Mouse (Mus musculus) cerebellum, postnatal 36 days (tissue): Measurements from ENCODE around the gene Grxcr1.

ENCODE experiments used
- DNase-seq, 2 experiments: peaks; one replicate each; pipeline ENCODE4 v3.0.0; 2021 to 2022; ENCODE audit warnings: mixed read lengths in 2 of 2

Gene Grxcr1

DNA sequence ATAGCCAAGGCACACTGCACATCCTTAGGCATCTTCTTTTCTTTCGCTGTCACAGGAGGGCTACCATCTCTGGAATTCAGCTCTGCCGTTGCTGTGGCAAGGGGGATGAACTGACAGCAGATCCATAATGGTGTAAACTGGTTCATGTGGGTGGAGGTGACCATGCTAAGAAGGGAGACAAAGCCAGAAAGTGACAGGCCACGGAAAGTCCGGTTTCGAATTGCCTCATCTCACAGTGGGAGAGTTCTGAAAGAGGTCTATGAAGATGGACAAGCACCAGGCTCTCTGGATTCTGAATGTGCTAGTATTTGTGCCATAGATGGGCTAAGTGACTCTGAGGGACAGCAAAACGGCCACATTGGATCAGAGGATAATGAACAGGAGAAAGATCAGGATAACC is at the start of gene Grxcr1:
Gene Grxcr1 (plus strand): TSS at position 92 of the 400 bp plus-strand sequence.
- DNase-seq: no peak

DNA sequence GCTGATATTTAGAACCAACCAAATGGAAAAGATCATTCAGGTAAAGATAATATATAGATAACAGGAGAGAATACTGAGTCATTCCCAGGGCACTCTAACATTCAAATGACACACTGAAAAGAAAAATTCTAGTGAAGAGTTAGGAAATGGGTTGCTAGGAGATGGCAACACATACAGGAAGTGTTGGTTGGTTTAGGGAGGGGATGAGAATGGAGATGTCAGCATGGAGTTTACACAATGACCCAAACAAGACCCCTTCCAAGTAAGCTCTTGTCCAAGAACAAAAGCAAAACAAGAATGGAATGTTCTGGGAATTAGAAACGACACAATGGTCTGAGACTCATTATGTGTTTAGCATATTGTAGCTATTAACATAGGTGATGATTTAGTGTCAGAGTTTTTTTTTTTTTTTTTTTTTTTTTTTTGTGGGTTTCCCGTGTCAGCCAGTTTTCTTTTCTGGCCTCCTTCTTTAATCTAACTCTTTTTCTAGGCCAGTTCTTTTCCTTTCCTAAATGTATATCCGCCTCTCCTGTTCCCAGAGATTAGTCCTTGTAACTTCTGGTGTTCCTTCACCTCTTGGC is 49.6 kb upstream of the Grxcr1 start:
- DNase-seq: no peak

GRCm38 (mm10) chr5:67990426-67990825 is 41.2 kb upstream of the Grxcr1 start:
- no peak for DNase-seq

- DNase-seq: no peak
Observed at GRCm38 (mm10) chr5:68002611-68003010, 29.0 kb upstream of the Grxcr1 start.

DNA sequence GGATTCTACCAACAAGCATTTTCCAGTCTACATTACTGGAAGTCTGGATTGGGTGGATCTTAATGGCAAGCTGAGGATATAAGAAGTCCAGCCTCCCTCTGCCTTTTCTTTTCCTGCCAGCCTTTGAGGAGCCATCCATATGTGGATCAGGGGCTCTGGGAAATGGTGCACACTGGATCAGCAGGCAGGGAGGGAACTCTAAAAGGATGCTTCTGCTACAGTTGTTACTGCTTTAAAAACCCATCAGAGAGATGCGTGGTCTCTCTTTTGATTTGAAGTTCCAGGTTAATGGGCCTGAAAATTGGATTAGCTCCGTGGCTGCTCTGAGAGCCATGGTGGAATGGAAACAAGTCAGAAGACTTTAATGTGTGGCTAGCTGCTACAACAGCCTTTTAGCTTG is 27.7 kb upstream of the Grxcr1 start:
- DNase-seq: no peak

- DNase-seq: no peak
Observed at GRCm38 (mm10) chr5:68004419-68004818, 27.2 kb upstream of the Grxcr1 start.

DNA sequence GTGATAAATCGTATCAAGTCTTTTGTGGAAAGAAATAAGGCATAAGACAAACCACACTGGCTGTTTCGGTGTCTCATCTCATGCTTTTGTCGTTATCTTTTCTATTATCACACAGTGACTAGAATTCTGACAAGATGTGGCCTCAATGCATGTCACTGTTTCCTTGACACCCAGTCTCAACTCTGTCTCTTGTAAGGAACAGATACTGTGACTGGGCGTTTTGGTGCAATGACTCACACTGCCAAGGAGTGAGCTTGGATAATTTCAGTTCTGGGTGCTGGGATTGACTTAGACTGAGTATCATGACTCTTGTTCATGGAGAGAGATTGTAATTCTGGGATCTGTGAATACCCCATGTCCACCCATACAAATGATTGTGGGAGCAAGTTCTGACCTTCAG is 24.6 kb upstream of the Grxcr1 start:
- no peak for DNase-seq

GRCm38 (mm10) chr5:68011569-68011968 is 20.1 kb upstream of the Grxcr1 start:
- no peak for DNase-seq

DNA sequence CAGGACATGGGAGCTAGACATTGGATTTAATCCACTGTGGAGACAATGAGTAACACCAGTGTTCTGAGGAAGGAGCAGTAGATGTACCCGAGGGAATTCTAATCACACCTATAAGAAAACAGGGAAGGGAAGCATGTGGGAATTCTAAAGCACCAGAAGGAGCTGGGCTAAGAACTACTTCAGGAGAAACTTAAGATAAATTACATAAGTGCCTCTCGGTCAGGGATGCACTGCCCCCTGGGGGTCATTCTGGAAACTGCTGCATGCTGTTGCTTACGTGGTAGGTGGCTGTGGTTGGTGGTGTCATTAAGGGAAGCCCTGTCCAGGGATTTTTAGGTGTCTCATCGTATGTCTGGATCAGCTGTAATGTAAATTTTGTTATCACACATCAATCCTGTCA is 19.0 kb upstream of the Grxcr1 start:
- DNase-seq: peak; percentile 83 to 87

- DNase-seq: no peak
Observed at GRCm38 (mm10) chr5:68020870-68021269, 10.8 kb upstream of the Grxcr1 start.

DNA sequence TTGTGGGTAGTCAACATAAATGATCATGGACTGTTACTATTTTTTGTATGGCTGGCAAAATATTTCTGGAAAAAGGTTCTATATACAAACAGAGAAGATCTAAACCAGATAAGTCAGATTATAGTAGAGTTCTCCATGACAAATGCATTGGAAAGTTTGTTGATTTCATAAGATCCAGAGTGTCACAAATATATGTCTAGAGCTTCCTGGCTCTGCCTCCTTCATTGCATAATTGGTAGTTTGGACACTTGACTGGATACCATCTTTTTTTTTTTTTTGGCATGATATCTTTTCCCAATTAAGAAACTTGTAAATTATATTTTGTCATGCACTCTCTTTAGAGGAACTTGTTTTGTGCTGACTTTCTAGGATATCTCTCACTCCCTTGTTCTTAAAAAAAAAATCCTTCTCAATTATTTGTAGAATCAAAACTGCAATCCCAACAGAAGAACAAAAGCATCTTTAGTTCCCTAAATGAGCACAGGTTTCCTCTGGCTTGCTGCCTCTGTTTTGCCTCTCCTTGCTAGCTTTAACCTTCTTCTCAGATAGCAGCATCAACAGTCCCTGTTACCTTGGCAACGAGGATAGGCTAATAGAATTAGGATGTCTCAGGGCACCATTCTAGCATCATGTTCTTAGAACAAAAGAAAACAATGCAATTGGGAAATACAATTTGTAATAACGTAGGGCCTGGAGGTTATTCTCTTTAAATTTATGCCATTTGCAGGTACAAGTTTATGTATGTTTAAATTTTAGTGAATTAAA is 4.8 kb upstream of the Grxcr1 start:
- no peak for DNase-seq

DNA sequence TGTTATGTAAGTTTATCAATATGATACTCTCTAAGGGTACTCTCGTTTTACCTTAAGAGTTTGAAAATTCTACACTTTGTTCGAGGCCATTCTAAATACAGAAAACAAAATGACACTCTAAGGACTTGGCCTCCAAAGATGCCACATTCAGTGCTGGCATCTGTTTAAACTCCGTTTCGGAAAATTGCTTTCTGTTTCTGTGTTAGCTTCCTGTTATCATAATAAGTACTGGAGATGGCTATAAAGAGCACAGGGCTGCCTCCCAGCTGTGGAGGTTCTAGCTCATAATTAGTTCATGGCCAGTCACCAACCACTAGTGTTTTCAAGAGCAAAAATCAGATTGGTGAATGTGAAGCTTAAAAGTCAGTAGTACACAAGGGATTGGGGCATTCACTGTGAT is 4.2 kb upstream of the Grxcr1 start:
- DNase-seq: no peak

- DNase-seq: no peak
Observed at GRCm38 (mm10) chr5:68033345-68033744, 1.7 kb downstream of the Grxcr1 start.

- DNase-seq: no peak
Observed at GRCm38 (mm10) chr5:68039077-68039476, 7.4 kb downstream of the Grxcr1 start.

- DNase-seq: no peak
Observed at GRCm38 (mm10) chr5:68043339-68043738, 11.7 kb downstream of the Grxcr1 start.

- DNase-seq: peak; percentile 80 to 82
Observed at GRCm38 (mm10) chr5:68048783-68049182, 17.1 kb downstream of the Grxcr1 start.

- DNase-seq: no peak
Observed at GRCm38 (mm10) chr5:68049536-68049935, 17.9 kb downstream of the Grxcr1 start.

DNA sequence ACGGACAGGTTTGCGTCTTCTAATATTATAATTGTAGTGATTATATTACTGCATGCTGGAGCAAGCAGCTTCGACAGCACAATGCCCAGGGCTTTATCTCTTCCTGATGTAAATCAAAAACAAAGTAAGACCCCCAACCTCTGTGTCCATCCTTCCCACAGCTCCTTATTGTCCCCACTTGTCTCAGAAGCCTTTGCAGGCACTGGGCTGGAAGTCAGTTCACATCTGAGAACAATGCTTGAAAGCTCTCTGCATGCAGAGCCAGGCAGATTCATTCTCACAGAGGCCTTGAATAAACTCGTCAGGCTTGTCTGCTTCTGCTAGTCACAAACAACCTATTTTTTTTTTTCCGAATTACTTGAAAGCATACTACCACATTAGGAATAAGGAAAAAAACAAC is 19.5 kb downstream of the Grxcr1 start:
- DNase-seq: no peak

DNA sequence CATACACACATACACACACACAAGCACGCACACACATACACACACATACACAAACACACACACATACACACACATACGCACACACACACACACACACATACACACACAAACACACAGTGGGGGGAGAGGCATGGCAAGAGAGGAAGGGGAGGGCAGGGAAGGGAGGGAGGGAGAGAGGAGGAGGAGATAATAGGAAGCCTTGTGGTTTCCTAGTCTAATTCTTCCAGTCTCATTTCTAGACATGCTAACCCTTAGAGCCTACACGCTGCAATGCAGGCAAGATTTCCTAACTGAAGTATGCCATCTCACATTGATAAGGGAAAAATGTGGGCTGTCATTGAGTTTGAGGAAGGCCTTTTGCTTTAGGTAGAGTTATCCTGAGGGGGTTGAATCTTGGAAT is 25.9 kb downstream of the Grxcr1 start:
- no peak for DNase-seq

DNA sequence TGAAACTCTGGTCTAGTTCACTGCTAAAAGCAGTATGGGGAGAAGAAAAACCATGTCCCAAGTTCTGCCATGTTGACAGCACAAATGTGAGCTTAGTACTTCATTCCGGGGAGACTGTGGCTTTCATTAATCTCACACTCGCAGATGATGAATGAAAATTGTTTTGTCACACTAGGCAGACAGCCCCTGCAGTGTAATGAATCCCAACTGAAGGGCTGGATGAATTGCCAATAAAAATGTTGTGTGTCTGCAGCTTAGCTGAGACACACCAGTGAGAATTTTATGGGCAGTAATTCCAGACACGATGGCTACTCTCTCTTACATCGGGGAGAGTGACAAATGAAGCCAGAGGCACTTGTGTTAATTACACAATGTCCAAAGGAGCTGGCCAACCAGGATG is 37.1 kb downstream of the Grxcr1 start:
- DNase-seq: no peak

- no peak for DNase-seq
Observed at GRCm38 (mm10) chr5:68070308-68070707, 38.7 kb downstream of the Grxcr1 start.

GRCm38 (mm10) chr5:68071857-68072256 is 40.2 kb downstream of the Grxcr1 start:
- no peak for DNase-seq

DNA sequence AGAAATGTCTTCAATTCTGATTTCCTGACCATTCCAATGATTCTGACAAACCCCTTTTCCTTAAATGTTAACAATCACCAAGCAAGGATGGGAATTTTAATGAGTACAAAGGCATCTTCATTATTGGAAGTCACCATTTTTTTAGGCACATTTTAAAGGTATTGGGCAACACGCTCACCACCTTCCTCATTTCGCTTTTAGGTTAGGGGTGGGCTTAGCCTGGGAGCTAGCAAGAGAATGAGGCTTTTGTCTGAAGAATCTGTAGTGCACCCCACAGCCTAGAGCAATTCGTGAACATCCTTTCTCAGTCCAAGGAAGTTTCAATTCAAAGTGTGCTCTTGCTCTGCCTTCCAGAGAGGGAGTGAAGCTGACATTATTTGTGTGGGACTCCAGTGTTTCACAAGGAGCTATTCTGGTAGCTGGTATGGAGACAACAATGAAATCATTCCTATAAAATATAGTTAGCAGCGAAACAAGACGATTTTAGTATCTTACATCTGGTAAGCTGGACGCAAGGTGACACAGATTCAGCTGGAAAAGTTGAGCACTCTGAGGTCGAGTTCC is 55.0 kb downstream of the Grxcr1 start:
- DNase-seq: no peak

DNA sequence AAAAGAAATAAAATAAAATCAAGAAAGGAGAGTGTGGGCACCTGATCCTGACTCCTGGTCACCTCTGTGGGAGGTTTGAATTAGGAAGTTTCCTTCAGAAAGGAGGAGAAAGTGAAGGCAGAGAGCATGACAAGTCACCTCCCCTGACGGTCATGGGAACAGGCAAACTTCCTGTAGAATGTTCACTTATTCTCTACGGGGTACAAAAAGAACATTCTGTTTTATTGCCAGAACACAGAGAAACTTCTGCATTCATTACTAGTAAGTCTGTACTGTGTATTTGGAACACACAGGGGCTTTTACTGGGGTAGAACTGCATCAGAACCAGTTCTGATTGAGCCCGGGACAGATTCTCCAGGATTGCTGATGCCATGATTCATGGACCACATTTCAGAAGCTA is 55.5 kb downstream of the Grxcr1 start:
- DNase-seq: no peak
